Mouse (Mus musculus) kidney, adult 18-20 months (tissue): Measurements from ENCODE around the gene Hist1h2bj.
"Not testable (repeated sequence)": the region's sequence is repeated elsewhere in the genome, so short reads cannot be mapped to it uniquely, and the experiment has no call there.

Experiments
- DNase-seq: peaks from one replicate; pipeline ENCODE4 v3.0.0; 2021

Hist1h2bj gene

DNA sequence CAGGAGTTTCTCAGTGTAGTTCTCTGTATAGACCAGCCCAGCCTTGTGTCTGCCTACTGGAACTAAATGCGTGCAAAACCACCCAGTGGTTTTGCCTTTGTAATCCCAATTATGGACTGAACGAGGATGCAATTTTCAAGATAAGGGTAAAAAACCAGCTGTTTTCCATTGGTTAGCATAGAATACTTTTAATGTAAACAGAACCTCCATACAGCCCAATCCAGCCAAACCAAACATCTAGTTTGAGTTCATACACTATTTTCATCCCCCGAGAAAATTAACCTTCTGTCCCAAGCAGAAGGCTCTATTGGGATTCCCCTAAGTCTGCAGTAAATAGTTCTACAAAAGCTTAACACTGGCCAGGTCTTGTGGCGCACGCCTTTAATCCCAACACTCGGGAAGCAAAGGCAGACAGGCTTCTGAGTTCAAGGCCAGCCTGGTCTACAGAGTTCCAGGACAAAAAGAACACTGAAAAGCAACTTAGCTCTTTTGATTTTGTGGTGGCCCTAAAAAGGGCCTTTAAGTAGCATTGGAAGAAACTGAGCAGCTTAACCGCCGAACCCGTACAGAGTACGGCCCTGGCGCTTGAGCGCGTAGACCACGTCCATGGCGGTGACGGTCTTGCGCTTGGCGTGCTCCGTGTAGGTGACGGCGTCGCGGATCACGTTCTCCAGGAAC, 2.4 kb upstream of the Hist1h2bj start:
- DNase-seq = no peak

DNA sequence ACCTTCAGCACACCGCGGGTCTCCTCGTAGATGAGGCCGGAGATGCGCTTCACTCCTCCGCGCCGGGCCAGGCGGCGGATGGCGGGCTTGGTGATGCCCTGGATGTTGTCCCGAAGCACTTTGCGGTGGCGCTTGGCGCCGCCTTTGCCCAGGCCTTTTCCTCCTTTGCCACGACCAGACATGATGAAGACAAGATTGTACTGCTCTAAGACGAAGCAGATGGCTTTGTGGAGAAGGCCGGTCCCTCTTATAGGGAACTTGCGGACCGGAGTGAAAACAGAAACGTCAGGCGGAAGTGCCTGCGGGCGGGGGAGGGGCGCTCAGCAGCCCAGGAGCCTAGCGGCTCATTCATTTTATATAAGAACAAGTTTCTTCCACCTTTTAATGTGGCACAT, 1.9 kb upstream of the Hist1h2bj start, which contains the start of gene Hist1h4i:
Hist1h4i (minus strand) TSS at position 221 of the 395 bp plus-strand sequence.
- DNase-seq = peak; percentile 92

DNA sequence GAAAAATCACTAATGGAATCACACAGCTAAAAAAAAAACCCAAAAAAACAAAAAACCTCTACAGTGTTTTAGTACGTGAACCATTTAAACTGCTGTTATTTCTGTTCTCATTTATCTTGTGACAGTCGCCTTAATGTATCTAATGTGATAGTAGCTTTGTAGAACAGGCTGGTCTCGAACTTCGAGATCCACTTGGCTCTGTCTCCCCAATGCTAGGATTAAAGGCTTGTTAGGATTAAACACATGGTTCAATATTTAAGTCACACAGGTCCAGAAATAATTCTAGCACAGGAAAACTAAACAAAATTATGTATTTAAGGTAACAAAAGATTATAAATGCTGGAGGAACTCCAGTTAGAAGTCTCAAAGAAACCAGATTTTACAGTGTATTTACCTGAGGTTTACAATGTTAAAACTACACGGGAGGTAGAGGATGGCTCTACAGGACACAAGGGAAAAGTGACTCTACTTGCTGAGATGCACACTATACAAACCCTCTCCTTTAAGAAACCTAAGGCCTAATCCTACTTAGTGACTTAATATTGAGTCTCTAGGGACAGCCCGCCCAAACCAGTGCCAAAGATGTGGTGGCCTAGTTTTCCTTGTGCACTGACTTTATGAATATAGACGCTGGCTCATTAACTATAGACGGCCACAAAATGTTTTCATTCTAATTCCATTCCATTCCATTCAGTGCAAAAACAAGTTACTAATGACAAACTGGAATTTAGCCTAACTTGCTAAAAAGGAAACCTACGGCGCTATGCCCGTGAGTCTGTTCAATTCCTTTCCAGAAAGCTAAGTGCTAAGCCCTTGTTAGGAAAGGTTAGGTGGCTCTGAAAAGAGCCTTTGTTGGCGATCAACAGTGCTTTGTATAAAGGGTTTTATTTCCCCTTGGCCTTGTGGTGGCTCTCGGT, 1.1 kb upstream of the Hist1h2bj start:
- no peak for DNase-seq

DNA sequence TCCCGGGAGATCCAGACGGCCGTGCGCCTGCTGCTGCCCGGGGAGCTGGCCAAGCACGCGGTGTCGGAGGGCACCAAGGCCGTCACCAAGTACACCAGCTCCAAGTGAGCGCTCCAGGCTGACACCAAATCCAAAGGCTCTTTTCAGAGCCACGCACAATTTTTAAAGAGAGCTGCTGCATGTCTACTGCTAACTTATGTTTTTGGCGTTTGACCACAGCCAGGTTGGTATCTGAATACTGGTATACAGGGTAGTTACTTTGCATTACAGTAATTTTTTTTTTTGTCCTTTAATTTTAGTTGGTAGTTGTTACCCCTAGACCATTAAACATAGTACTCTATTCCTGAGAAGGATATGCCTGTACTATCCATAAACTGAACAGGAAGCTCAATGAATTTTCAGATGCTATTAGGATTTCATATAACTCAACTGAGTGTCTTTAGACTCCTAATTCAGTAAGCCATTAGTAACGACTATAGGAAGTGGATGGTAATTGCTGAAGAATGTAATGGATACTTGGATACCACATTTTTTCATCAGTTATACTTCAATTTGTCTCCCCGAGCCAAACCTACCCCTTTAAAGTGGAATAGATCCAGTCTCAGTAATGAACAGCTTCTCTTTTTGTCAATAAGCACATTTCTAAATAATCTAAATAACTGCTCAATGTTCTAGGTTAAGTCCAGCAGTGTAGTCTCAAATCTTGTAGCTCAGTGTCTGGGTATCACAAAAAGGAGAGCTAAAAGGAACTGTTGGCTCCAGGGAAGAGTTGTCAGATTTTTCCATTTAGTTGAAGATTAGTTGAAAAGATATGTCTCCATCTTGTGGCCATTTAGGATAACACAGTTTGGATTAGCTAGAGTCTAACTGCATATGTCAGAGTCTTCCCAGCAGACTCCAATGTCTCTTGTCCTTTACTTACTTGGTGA, 753 bp downstream of the Hist1h2bj start:
- DNase-seq = no peak

DNA sequence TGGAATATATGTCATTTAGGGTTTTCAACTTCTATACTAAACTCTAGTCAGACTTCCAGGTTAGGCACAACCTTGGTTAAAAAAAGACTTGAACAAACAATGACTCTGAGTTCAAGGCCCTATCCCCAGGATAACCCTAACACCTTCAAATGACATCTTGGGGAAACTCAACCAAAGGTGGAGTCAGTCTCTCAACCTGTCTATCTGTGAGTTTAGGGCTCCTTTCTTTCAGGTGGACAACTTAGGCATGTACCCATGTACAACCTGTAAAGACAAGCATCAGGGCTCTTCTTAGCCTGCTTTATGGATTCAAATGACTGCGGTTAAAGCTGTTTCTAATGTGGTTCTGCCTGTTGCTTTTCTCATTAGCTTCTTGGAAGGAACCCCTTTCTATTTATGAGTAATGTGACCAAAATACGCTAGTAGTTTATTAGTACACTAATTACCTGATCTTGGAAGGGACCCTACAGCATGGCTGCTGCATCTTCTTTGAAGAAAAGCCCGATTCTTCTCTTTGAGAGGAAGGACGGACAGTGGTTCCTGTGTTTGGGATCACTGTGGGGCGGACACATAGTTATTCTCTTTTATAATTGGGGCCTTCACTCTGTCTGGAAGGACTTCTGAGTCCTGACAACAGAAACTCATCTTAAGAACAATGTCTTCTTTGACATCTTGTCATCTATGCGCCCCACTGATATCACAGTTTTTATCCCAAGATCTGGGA, 1.6 kb downstream of the Hist1h2bj start:
- no peak for DNase-seq

DNA sequence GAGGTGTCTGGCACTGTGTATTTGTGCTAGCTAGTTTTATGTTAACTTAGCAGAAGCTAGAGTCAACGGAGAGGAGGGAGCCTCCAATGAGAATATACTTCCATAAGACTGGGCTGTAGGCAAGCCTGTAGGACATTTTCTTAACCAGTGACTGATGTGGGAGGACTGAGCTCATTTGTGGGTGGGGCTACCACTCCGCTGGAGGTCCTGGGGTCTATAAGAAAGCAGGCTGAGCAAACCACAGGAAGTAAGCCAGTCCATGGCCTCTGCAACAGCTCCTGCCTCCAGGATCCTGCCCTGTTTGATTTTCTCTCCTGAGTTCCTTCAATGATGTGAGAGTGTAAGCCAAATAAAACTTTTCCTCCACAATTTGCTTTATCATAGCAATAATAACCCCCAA, 2.3 kb downstream of the Hist1h2bj start:
- no peak for DNase-seq

DNA sequence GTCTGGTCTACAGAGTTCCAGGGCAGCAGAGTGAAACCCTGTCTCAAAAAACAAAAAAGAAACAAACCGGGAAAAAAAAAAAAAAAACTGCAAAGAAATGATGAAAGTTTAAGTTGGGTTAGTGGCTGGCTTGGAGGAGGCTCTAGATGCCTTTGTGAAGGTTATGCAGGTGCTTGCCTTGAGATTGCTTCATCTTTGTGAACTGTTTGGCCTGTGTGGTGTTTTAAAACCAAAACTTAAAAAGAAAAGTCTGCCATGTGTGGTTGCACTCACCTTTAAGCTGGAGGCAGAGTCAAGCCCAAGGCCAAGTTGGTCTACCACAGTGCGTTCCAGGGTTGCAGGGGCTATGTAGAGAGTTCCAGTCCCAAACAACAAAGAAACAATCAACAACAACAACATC, 6.0 kb downstream of the Hist1h2bj start:
- DNase-seq = no peak

DNA sequence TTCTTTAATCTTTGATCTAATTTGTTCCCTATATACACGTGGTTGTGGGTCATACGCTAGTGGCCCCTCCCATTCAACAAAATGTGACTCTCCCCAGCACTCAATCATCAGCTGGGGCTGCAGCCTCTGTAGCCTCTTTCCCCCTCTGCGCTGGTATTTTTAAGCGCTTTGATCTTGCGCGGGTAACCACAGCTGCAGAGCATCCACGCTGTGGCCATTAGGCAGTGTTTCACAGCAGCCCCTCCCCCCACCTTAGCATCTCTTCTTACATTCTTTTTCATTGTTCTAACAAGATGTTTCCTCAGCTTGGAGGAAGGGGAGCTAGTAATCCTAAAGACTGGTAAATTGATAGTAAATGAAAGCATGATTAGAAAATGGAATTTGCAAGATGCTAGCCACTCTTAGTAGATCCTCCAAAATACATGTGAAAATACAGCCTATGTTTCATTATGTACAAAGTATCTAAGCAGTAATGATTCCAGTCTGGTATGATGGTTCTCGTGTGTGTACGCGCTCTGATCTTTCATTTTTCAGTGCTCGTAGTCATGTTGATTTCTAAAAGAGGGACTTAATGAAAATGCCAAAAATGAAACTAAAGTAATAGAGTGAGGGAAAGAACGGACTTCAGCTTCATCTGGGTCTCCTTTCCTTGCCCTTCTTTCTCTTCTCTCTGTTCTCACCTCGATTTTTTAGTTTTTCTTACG, 6.9 kb downstream of the Hist1h2bj start:
- DNase-seq = no peak

DNA sequence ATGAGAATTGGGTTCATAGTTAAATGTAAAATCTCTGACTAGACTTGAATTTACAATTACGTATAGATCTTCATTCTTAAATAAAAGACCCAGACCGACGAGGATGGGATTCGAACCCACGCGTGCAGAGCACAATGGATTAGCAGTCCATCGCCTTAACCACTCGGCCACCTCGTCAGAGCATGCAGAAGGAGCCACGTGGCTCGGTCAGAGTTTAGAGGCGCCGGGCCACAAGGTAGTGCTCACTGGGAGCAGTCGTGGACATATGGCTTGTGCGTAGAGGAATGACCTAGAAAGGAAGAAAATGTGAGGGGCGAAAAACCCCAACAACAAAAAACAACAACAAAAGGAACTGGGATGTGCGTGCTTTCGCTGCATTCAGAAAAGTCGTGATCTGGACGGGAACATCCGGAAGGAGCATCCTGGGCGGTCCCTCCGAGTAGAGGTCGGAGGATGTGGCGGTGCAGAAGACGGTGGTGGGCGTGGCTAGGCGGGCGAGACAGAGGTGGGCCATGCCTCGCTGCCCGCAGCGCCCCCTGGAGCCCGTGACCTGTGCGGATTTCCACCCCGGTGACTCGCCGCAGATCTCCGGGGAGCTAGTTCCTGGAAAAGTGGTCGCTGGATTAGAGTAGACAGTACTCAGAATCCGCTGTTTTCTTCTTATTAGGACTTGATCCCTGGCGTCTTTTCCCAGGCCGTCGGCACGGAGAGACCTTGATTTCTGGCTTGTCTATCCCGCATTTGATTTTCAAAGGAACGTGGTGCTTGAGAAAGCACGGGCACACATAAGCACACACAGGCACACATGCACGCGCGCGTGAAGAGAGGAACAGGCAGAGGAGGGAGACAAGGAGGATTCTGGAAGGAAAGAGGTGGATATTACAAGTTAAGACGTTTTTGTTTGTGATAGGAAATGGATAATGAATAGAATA, 7.8 kb downstream of the Hist1h2bj start:
- DNase-seq = peak; percentile 87

DNA sequence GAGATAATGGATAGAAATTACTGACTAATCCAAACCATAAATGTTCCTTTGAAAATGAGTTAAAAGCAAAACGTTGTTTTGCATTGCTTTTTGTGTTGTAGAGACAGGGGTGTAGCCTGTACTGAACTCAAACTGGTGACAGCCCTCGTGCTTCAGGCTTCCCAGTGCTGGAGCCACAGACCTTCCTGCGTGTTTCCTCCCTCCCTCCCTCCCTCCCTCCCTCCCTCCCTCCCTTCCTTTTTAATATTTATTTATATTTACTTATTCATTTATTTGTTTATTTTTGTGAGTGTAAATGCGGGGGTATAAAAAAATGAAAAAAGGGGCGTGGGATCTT, 8.5 kb downstream of the Hist1h2bj start:
- DNase-seq = no peak

DNA sequence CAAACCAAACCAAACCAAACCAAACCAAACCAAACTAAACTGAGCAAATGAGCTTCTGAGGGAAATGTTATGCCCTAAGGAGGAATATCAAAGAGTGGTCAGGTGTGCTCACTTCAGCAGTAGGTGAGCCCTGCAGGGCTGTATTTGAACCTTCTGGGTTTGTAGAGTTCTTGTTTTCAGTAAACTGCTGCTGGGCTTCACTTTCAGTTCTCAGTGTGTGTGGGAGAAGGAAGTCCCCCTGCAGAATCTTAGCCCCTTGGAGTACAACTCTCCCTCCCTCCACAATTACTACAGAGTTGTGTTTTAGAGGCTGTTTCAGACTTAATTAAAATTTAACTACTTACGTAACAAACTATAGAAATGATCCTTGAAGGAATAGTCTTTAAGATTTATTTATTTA, 10.7 kb downstream of the Hist1h2bj start:
- DNase-seq = no peak

DNA sequence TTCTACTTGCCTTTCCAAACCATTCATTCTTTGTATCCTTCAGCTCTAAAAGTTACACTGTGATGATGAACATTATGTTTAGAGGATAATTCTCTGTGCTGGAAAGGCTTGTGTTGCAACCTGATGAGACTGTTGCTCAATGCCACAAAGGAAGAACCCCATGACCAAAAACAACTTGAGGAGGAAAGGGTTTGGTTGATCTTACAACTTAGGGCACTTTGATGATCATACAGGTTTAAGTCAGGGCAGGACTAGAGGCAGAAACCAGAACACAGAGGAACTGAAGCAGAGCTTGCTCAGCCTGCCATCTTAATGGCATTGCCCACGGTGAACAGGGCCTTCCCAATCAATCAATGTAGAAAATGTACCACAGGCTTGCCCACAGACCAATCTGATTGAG, 18.4 kb downstream of the Hist1h2bj start:
- DNase-seq = no peak

DNA sequence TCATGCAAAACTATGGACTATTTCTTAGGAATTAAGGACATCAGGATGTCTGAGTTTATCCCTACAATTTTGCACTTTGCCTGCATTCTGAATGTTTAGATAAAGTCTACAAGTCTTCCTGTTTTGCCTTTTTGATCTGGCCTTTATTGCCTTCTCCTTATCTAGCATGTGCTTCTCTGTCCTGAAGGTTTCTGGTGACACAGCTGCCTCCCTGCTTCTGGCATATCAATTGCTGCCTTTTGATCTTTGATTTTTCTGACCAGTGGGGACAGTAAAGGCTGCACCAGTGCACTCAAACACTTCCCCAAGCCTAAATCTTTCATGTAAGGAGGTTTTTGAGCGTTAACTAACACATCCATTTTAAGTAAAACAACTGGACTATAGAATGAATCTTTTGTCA, 20.5 kb downstream of the Hist1h2bj start:
- DNase-seq = no peak

DNA sequence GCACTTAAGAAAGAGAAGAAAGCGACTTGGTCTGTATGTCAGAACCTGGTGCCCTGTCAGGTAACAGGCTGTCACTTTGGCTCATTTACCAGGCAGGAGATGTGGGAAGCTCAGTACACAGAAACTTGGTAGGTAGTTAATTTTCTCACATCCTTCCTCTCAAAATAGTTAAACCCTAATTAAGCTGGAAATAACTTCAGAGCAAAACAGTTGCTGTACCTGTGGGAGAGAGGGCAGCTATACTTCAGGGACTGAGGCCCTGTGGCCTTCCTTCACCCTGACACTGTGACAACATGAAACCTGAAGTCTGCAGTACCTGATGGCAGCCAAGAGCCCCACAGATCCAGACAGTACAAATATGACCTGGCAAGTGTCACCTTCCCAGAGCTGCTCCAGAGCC, 41.1 kb downstream of the Hist1h2bj start, which contains the start of gene Vmn1r188:
Vmn1r188 (plus strand) TSS at position 301 of the 400 bp plus-strand sequence.
- DNase-seq = not testable (repeated sequence)
